Mouse (Mus musculus): Measurements from ENCODE around the gene Ksr1. TPM values are rescaled to one million over a fixed set of nuclear protein-coding genes. Genes with fewer than 3 reads are reported as not detected.

The Ksr1 gene
- total and polyA plus RNA-seq, 2 experiments, result 0.65 to 1.5 TPM

GRCm38 (mm10) chr11:79059062-79059461, 87.1 kb downstream of the Ksr1 start:
- H3K27ac ChIP-seq (replicated peaks; ENCODE audit: insufficient read depth, low read depth, low read length), result no peak overlapping the region
- no peaks in the 10 kb centered on the region for H3K36me3 ChIP-seq (ENCODE audit: control insufficient read depth, insufficient read depth, low read length)
- no peak for TF ChIP-seq CTCF (IDR thresholded peaks at IDR 0.05; ENCODE audit: low read depth, low read length)
- no peak for TF ChIP-seq POLR2A (IDR thresholded peaks at IDR 0.05; ENCODE audit: extremely low read depth, insufficient read depth, low read length)
- WGBS, result 96% methylated on average over 4 of the region's 4 CpGs
- no peak for DNase-seq (ENCODE audit: extremely low read depth, low read depth, low spot score)
- H3K4me1 ChIP-seq (ENCODE audit: control insufficient read depth, insufficient read depth, low read length), result no peaks in the 10 kb centered on the region; the same call in 1 of the 2 replicates
- no peaks in the 10 kb centered on the region for H3K27me3 ChIP-seq (ENCODE audit: control insufficient read depth, insufficient read depth, low read length)
- H3K79me2 ChIP-seq (ENCODE audit: control insufficient read depth, insufficient read depth, low read length), result no peaks in the 10 kb centered on the region
- no peak overlapping the region for H3K9ac ChIP-seq (ENCODE audit: low read depth, low read length)
- H3K4me3 ChIP-seq (ENCODE audit: insufficient read depth, low read depth, low read length), result no peak overlapping the region

GRCm38 (mm10) chr11:79058610-79059009, 87.6 kb downstream of the Ksr1 start:
- Histone ChIP-seq H3K79me2 (ENCODE audit: control insufficient read depth, insufficient read depth, low read length) (no peaks in the 10 kb centered on the region), H3K36me3 (ENCODE audit: control insufficient read depth, insufficient read depth, low read length) (no peaks in the 10 kb centered on the region), H3K4me3 (ENCODE audit: insufficient read depth, low read depth, low read length) (no peak overlapping the region), H3K9ac (ENCODE audit: low read depth, low read length) (no peak overlapping the region), H3K4me1 (ENCODE audit: control insufficient read depth, insufficient read depth, low read length) (no peaks in the 10 kb centered on the region; the same call in 1 of the 2 replicates), H3K27ac (replicated peaks; ENCODE audit: insufficient read depth, low read depth, low read length) (no peak overlapping the region), H3K27me3 (ENCODE audit: control insufficient read depth, insufficient read depth, low read length) (no peaks in the 10 kb centered on the region)
- 85% methylated on average over 6 of the region's 6 CpGs for WGBS
- no peak for DNase-seq (ENCODE audit: extremely low read depth, low read depth, low spot score)
- TF ChIP-seq CTCF (IDR thresholded peaks at IDR 0.05; ENCODE audit: low read depth, low read length) (no peak), POLR2A (IDR thresholded peaks at IDR 0.05; ENCODE audit: extremely low read depth, insufficient read depth, low read length) (no peak)

GRCm38 (mm10) chr11:79057809-79058208, 88.4 kb downstream of the Ksr1 start:
- WGBS, result 77% methylated on average over 4 of the region's 4 CpGs
- H3K79me2 ChIP-seq (ENCODE audit: control insufficient read depth, insufficient read depth, low read length), result no peaks in the 10 kb centered on the region
- no peak overlapping the region for H3K27ac ChIP-seq (replicated peaks; ENCODE audit: insufficient read depth, low read depth, low read length)
- H3K36me3 ChIP-seq (ENCODE audit: control insufficient read depth, insufficient read depth, low read length), result no peaks in the 10 kb centered on the region
- H3K9ac ChIP-seq (ENCODE audit: low read depth, low read length), result no peak overlapping the region
- no peak for TF ChIP-seq POLR2A (IDR thresholded peaks at IDR 0.05; ENCODE audit: extremely low read depth, insufficient read depth, low read length)
- TF ChIP-seq CTCF (IDR thresholded peaks at IDR 0.05; ENCODE audit: low read depth, low read length), result no peak
- H3K4me3 ChIP-seq (ENCODE audit: insufficient read depth, low read depth, low read length), result no peak overlapping the region
- DNase-seq (ENCODE audit: extremely low read depth, low read depth, low spot score), result no peak
- no peaks in the 10 kb centered on the region for H3K27me3 ChIP-seq (ENCODE audit: control insufficient read depth, insufficient read depth, low read length)
- no peaks in the 10 kb centered on the region; the same call in 1 of the 2 replicates for H3K4me1 ChIP-seq (ENCODE audit: control insufficient read depth, insufficient read depth, low read length)

DNA sequence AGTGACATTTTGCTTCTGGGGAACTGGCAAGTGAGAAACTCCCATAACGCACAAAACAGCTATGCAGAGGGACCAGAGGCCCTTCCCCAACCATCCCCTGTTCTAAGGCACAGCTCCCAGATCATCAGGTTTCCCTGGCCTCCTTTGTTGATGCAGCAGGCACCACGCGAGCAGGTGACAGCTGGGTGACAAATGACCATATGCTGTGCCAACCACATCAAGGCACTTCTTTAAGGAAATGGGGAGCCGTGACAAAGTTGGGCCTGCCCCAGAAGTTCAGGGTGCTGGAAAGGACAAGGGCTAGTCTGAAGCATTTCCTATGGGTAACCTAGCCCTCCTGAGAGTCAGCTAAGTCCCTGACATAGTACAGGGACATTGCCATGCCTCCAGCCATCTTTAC, 89.3 kb downstream of the Ksr1 start:
- 71% methylated on average over 4 of the region's 4 CpGs for WGBS
- Histone ChIP-seq H3K79me2 (ENCODE audit: control insufficient read depth, insufficient read depth, low read length) (no peaks in the 10 kb centered on the region), H3K9ac (ENCODE audit: low read depth, low read length) (no peak overlapping the region), H3K27ac (replicated peaks; ENCODE audit: insufficient read depth, low read depth, low read length) (no peak overlapping the region), H3K4me3 (ENCODE audit: insufficient read depth, low read depth, low read length) (no peak overlapping the region), H3K4me1 (ENCODE audit: control insufficient read depth, insufficient read depth, low read length) (no peaks in the 10 kb centered on the region; the same call in 1 of the 2 replicates), H3K36me3 (ENCODE audit: control insufficient read depth, insufficient read depth, low read length) (no peaks in the 10 kb centered on the region), H3K27me3 (ENCODE audit: control insufficient read depth, insufficient read depth, low read length) (no peaks in the 10 kb centered on the region)
- no peak for DNase-seq (ENCODE audit: extremely low read depth, low read depth, low spot score)
- TF ChIP-seq CTCF (IDR thresholded peaks at IDR 0.05; ENCODE audit: low read depth, low read length), result no peak
- no peak for TF ChIP-seq POLR2A (IDR thresholded peaks at IDR 0.05; ENCODE audit: extremely low read depth, insufficient read depth, low read length)

GRCm38 (mm10) chr11:79056027-79056426, 90.2 kb downstream of the Ksr1 start:
- WGBS, result 76% methylated on average over 2 of the region's 2 CpGs
- Histone ChIP-seq H3K36me3 (ENCODE audit: control insufficient read depth, insufficient read depth, low read length) (no peaks in the 10 kb centered on the region), H3K27me3 (ENCODE audit: control insufficient read depth, insufficient read depth, low read length) (no peaks in the 10 kb centered on the region), H3K4me1 (ENCODE audit: control insufficient read depth, insufficient read depth, low read length) (no peaks in the 10 kb centered on the region; the same call in 1 of the 2 replicates), H3K79me2 (ENCODE audit: control insufficient read depth, insufficient read depth, low read length) (no peaks in the 10 kb centered on the region), H3K4me3 (ENCODE audit: insufficient read depth, low read depth, low read length) (no peak overlapping the region), H3K27ac (replicated peaks; ENCODE audit: insufficient read depth, low read depth, low read length) (no peak overlapping the region), H3K9ac (ENCODE audit: low read depth, low read length) (no peak overlapping the region)
- no peak for TF ChIP-seq POLR2A (IDR thresholded peaks at IDR 0.05; ENCODE audit: extremely low read depth, insufficient read depth, low read length)
- TF ChIP-seq CTCF (IDR thresholded peaks at IDR 0.05; ENCODE audit: low read depth, low read length), result no peak
- DNase-seq (ENCODE audit: extremely low read depth, low read depth, low spot score), result no peak

GRCm38 (mm10) chr11:79055161-79055560, 91.0 kb downstream of the Ksr1 start:
- DNase-seq (ENCODE audit: extremely low read depth, low read depth, low spot score), result no peak
- H3K27me3 ChIP-seq (ENCODE audit: control insufficient read depth, insufficient read depth, low read length), result no peaks in the 10 kb centered on the region
- H3K27ac ChIP-seq (replicated peaks; ENCODE audit: insufficient read depth, low read depth, low read length), result no peak overlapping the region
- H3K79me2 ChIP-seq (ENCODE audit: control insufficient read depth, insufficient read depth, low read length), result no peaks in the 10 kb centered on the region
- H3K4me1 ChIP-seq (ENCODE audit: control insufficient read depth, insufficient read depth, low read length), result no peaks in the 10 kb centered on the region; the same call in 1 of the 2 replicates
- no peak for TF ChIP-seq POLR2A (IDR thresholded peaks at IDR 0.05; ENCODE audit: extremely low read depth, insufficient read depth, low read length)
- TF ChIP-seq CTCF (IDR thresholded peaks at IDR 0.05; ENCODE audit: low read depth, low read length), result no peak
- H3K9ac ChIP-seq (ENCODE audit: low read depth, low read length), result no peak overlapping the region
- no peak overlapping the region for H3K4me3 ChIP-seq (ENCODE audit: insufficient read depth, low read depth, low read length)
- H3K36me3 ChIP-seq (ENCODE audit: control insufficient read depth, insufficient read depth, low read length), result no peaks in the 10 kb centered on the region
- WGBS, result 90% methylated on average over 8 of the region's 8 CpGs

Measured in liver, adult 2 months (tissue).